Mouse (Mus musculus) brain, adult 2 months (tissue): ENCODE results near the gene Cnn1.
"Not testable (repeated sequence)": the region's sequence is repeated elsewhere in the genome, so short reads cannot be mapped to it uniquely, and the experiment has no call there.

Experiments used
- DNase-seq: peaks from one replicate; pipeline ENCODE4 v3.0.0; 2011; ENCODE audit warnings: low read depth, low spot score

Cnn1 gene

DNA sequence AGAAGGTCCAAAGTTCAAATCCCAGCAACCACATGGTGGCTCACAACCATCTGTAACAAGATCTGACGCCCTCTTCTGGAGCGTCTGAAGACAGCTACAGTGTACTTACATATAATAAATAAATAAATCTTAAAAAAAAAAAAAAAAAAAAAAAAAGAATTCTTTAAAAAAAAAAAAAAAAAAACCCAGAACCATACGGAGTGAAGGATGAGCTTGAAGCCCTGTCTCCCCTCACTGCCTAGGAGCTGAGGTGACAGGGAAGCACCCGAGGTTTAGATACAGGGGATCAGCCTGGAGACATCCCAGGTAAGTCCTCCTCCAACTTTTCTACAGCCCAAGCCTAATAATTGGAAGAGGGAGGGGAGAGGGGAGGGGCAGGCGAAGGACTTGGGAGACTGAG lies 23.2 kb upstream of the Cnn1 start:
- DNase-seq, result not testable (repeated sequence)

DNA sequence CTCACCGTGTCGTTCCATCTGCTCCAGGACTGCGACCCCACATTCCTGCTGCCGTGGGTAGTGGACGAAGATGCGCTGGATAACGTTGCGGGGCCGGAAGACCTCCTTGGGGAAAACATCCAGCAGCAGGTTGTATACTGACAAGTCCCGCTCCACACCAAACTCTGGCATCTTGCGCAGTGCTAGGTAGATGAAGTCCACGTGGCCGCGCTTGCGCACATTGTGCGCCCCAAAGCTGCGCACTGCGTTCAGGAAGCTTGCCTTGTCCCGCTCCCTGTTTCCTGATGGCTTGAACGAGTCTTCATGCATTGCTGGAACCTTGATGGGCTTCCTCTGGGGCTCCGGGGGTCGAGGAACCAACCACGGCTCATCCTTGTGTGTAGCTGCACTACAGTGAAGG lies 22.8 kb upstream of the Cnn1 start:
- DNase-seq, result no peak

DNA sequence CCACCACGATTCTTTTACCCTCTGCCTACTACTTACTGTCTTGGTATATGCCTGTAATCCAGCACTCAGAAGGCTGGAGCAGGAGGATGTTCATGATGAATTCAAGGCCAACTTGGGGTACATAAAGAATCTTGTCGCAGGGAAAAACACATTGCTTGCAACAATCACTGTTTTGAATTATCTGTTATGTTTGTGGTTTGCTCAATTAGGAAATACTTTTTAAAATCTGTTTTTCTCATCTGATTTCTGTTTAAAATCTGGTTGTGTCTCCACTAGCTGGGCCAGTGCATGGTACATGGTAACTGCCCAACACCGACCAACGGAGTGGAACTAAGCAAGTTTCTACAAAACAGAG lies 14.4 kb upstream of the Cnn1 start:
- no peak for DNase-seq

- DNase-seq, result peak; percentile 99
Measured at GRCm38 (mm10) chr9:22085022-22085834, 13.8 kb upstream of the Cnn1 start, which contains the start of gene Ecsit. Gene Ecsit, minus strand, starts transcription at chr9:22085438.

- no peak for DNase-seq
Measured at GRCm38 (mm10) chr9:22086012-22086411, 13.0 kb upstream of the Cnn1 start.

DNA sequence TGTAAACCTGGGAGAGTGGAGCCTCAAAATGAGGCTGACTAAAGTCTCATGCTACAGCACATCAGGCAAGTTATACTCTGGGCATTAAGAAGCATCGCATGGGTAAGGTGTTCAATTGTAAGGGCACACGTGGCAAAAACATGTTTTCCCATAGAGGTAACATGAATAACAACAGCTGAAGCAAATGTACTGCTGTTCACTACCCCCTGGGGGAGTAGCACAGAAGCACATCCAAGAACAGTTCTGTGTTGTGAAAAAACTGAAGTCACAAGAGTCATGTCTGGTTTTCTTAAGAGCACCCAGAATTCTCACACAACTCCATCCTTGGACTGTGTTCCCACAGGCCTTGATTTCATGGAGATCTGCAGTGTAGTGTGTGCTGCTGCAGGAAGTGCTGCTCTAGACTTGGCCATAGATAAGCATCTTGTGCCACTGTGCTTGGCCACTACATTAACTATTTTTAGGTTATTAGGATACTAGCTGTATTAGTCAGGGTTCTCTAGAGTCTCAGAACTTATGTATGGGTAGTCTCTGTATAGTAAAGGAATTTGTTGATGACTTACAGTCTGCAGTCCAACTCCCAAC lies 11.9 kb upstream of the Cnn1 start:
- no peak for DNase-seq

- DNase-seq, result no peak
Measured at GRCm38 (mm10) chr9:22089281-22089680, 9.7 kb upstream of the Cnn1 start.

GRCm38 (mm10) chr9:22089986-22090385 lies 9.0 kb upstream of the Cnn1 start:
- no peak for DNase-seq

GRCm38 (mm10) chr9:22092746-22093145 lies 6.3 kb upstream of the Cnn1 start:
- no peak for DNase-seq

- DNase-seq, result peak; percentile 88
Measured at GRCm38 (mm10) chr9:22095854-22096307, 3.1 kb upstream of the Cnn1 start.

GRCm38 (mm10) chr9:22099922-22100321 lies 906 bp downstream of the Cnn1 start:
- DNase-seq, result no peak

GRCm38 (mm10) chr9:22108194-22108593 lies 9.2 kb downstream of the Cnn1 start:
- no peak for DNase-seq

GRCm38 (mm10) chr9:22115635-22116034 lies 16.6 kb downstream of the Cnn1 start:
- no peak for DNase-seq

DNA sequence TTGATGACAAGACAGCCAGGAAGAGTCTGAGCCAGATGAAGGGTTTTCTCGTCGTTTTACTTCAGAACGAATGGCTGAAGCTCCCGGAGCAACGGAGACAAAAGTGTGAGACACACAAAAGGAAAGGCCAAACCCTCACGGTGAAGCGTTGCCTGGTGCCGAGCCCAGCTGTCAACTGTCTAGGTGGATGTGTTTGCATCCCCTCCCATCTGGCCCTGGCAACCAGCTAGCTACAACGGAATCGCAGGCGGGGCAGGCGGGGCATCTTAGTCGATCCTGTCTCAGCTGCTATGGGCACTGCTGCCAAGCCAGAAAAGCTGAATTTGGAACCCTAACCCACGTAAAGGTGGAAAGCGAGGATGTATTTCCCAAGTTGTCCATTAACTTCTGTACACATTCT lies 17.1 kb downstream of the Cnn1 start:
- DNase-seq, result peak; percentile 28

GRCm38 (mm10) chr9:22116740-22117426 lies 17.9 kb downstream of the Cnn1 start, which contains the start of gene Elof1:
Gene Elof1, minus strand, starts transcription at chr9:22117172.
- peak; percentile 99 for DNase-seq

GRCm38 (mm10) chr9:22117754-22118456 lies 18.9 kb downstream of the Cnn1 start:
- peak; percentile 95 for DNase-seq

- peak; percentile 80 for DNase-seq
Measured at GRCm38 (mm10) chr9:22119543-22119942, 20.5 kb downstream of the Cnn1 start.

DNA sequence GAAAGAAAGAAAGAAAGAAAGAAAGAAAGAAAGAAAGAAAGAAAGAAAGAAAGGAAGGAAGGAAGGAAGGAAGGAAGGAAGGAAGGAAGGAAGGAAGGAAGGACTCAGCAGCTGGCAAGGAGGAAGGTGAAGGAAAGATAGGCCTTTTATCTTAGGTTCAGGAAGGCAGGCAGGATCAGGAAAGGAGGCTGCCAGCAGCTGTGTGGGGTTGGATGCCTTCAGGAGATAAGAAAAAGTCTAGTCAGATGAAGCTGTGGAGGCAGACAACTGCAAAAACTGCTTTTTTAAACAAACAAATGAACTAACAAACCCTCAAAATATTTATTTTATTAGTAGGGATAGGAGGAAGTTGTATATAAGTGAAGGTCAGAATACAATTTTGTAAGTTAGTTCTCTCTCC lies 22.5 kb downstream of the Cnn1 start:
- DNase-seq, result no peak

DNA sequence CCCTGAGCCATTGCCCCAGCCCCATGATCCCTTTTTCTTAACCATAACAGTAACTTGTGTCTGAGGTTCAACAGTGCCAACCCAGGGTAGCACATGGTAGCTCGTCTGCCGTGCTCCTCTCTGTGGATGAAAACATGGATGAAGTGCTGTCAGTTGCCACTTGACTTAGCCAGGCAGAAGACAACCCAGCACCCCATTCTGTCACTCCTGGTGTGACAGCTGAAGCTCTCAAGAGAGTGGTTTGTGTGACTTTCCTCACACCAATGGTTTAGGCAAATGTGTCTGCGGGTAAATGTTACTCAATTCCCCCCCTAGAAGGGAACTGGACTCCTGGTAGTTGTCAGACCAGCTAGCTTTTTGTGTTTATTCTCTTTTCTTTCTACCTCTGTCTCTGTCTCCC lies 23.0 kb downstream of the Cnn1 start:
- no peak for DNase-seq

- no peak for DNase-seq
Measured at GRCm38 (mm10) chr9:22123069-22123609, 24.1 kb downstream of the Cnn1 start.

- no peak for DNase-seq
Measured at GRCm38 (mm10) chr9:22124169-22124568, 25.2 kb downstream of the Cnn1 start.
